32 mouse cellular contexts compared by ENCODE assay signal in genomic region chr5:45437826-45438225, GRCm38 (mm10). TPM values are rescaled to one million over a fixed set of nuclear protein-coding genes. Genes with fewer than 3 reads are reported as not detected.
A peak's percentile ranks its signal among the peaks of the same experiment; 100 is the strongest.
DNase-seq lines count a peak whose midpoint lies in the region; ATAC-seq and TF ChIP-seq lines count a peak whose summit lies in the region.
"Had no signal": no experiment of that assay in that cellular context is flagged by ENCODE, and none has a peak within 500 bp of the region (broad histone marks: within the 10 kb centered on the region; RNA-seq: fewer than 3 reads in every experiment).

No protein-coding gene starts in this region.

- DNase-seq in gastrocnemius, adult 2 months = no peak
- no peak for DNase-seq in gastrocnemius, postnatal 4 days (ENCODE audit: low spot score in 2 of 2)
- no peak for DNase-seq in kidney, adult 2 months
- DNase-seq in midbrain, embryonic 14.5 days = peak; percentile 8
- no peak for DNase-seq in midbrain, embryonic 11.5 days (ENCODE audit: low spot score, missing footprints)
- DNase-seq in midbrain, postnatal 0 days (ENCODE audit: low spot score) = peak; percentile 24
- DNase-seq: adrenal gland, postnatal 36 days; cerebellum, adult 8-10 months; heart, postnatal 14 days; kidney, postnatal 4 days; lung, embryonic 14.5 days; lung, postnatal 14 days; right cerebral cortex, postnatal 4 days; thymus, adult 2 months; thymus, postnatal 36 days had no signal

- TF ChIP-seq POLR2A in kidney, adult 2 months (IDR thresholded peaks at IDR 0.05; ENCODE audit: low read depth, low read length) = no peak

- H3K9me3 ChIP-seq in kidney, embryonic 15.5 days (replicated peaks) = no peaks in the 10 kb centered on the region
- no peaks in the 10 kb centered on the region for H3K9me3 ChIP-seq in midbrain, embryonic 14.5 days (ENCODE audit: control insufficient read depth, low read length)
- H3K9me3 ChIP-seq in midbrain, embryonic 11.5 days (ENCODE audit: control insufficient read depth, low read length) = no peaks in the 10 kb centered on the region
- H3K9me3 ChIP-seq in midbrain, postnatal 0 days (ENCODE audit: low read length) = no peaks in the 10 kb centered on the region
- H3K9me3 ChIP-seq: embryonic facial prominence, embryonic 13.5 days; forebrain, embryonic 10.5 days; forebrain, embryonic 15.5 days; hindbrain, embryonic 10.5 days; limb, embryonic 10.5 days; limb, embryonic 15.5 days had no signal

- no peak for ATAC-seq in kidney, embryonic 15.5 days (replicated peaks; ENCODE audit: low FRiP score)
- no peak for ATAC-seq in midbrain, embryonic 14.5 days (ENCODE audit: low FRiP score, low TSS enrichment)
- no peak for ATAC-seq in midbrain, embryonic 11.5 days (ENCODE audit: low FRiP score)
- ATAC-seq in midbrain, postnatal 0 days (ENCODE audit: low FRiP score) = no peak
- ATAC-seq: forebrain, embryonic 15.5 days had no signal

- no peak overlapping the region for H3K4me3 ChIP-seq in gastrocnemius, adult 2 months
- no peak overlapping the region for H3K4me3 ChIP-seq in kidney, adult 2 months (ENCODE audit: insufficient read depth, low read depth, low read length)
- no peak overlapping the region for H3K4me3 ChIP-seq in kidney, embryonic 15.5 days (replicated peaks)
- no peak overlapping the region for H3K4me3 ChIP-seq in midbrain, embryonic 14.5 days (replicated peaks; ENCODE audit: low read depth, low read length)
- no peak overlapping the region for H3K4me3 ChIP-seq in midbrain, embryonic 11.5 days (ENCODE audit: low read depth, low read length)
- H3K4me3 ChIP-seq in midbrain, postnatal 0 days (ENCODE audit: low read depth, low read length) = no peak overlapping the region
- H3K4me3 ChIP-seq: embryonic facial prominence, embryonic 13.5 days; forebrain, embryonic 10.5 days; forebrain, embryonic 15.5 days; hindbrain, embryonic 10.5 days; limb, embryonic 10.5 days; limb, embryonic 15.5 days had no signal

- no peak for TF ChIP-seq CTCF in gastrocnemius, adult 2 months (IDR thresholded peaks at IDR 0.05)
- TF ChIP-seq CTCF in kidney, adult 2 months (conservative IDR thresholded peaks at IDR 0.05; ENCODE audit: insufficient read depth, insufficient read length, low read depth, low read length) = no peak
- no peak for TF ChIP-seq CTCF in midbrain, postnatal 0 days (IDR thresholded peaks at IDR 0.05)

- H3K36me3 ChIP-seq in kidney, adult 2 months (ENCODE audit: control insufficient read depth, insufficient read depth, low read length) = peaks cover 8% of the 10 kb centered on the region
- H3K36me3 ChIP-seq in kidney, embryonic 15.5 days = peaks cover 79% of the 10 kb centered on the region
- peaks cover 9% of the 10 kb centered on the region; the same call in 1 of the 2 replicates for H3K36me3 ChIP-seq in midbrain, embryonic 14.5 days (ENCODE audit: control insufficient read depth, insufficient read depth, low read length)
- H3K36me3 ChIP-seq in midbrain, embryonic 11.5 days (ENCODE audit: control insufficient read depth, insufficient read depth, low read length) = no peaks in the 10 kb centered on the region
- H3K36me3 ChIP-seq in midbrain, postnatal 0 days (ENCODE audit: insufficient read depth, low read length) = peaks cover 19% of the 10 kb centered on the region; the same call in 1 of the 2 replicates

- peaks cover 12% of the 10 kb centered on the region for H3K4me1 ChIP-seq in kidney, adult 2 months (ENCODE audit: control insufficient read depth, insufficient read depth, low read length)
- no peaks in the 10 kb centered on the region for H3K4me1 ChIP-seq in kidney, embryonic 15.5 days
- H3K4me1 ChIP-seq in midbrain, embryonic 14.5 days (ENCODE audit: control insufficient read depth, insufficient read depth, low read length) = no peaks in the 10 kb centered on the region
- H3K4me1 ChIP-seq in midbrain, embryonic 11.5 days (ENCODE audit: control insufficient read depth, insufficient read depth, low read length) = no peaks in the 10 kb centered on the region
- H3K4me1 ChIP-seq in midbrain, postnatal 0 days (ENCODE audit: insufficient read depth, low read length) = no peaks in the 10 kb centered on the region
- H3K4me1 ChIP-seq: forebrain, embryonic 10.5 days; forebrain, embryonic 15.5 days had no signal

- no peak overlapping the region for H3K9ac ChIP-seq in kidney, embryonic 15.5 days
- no peak overlapping the region for H3K9ac ChIP-seq in midbrain, embryonic 14.5 days (replicated peaks; ENCODE audit: low read length)
- no peak overlapping the region for H3K9ac ChIP-seq in midbrain, embryonic 11.5 days (ENCODE audit: low read length)
- no peak overlapping the region for H3K9ac ChIP-seq in midbrain, postnatal 0 days (replicated peaks; ENCODE audit: low read length, poor library complexity, severe bottlenecking)
- H3K9ac ChIP-seq: embryonic facial prominence, embryonic 13.5 days; forebrain, embryonic 15.5 days; limb, embryonic 15.5 days; liver, embryonic 14.5 days; lung, embryonic 14.5 days had no signal

- no peak overlapping the region for H3K4me2 ChIP-seq in kidney, embryonic 15.5 days
- no peak overlapping the region for H3K4me2 ChIP-seq in midbrain, embryonic 14.5 days (ENCODE audit: low read length)
- no peak overlapping the region for H3K4me2 ChIP-seq in midbrain, embryonic 11.5 days
- H3K4me2 ChIP-seq in midbrain, postnatal 0 days (ENCODE audit: low read depth, low read length, poor library complexity, severe bottlenecking) = no peak overlapping the region
- H3K4me2 ChIP-seq: embryonic facial prominence, embryonic 13.5 days; forebrain, embryonic 15.5 days; limb, embryonic 15.5 days; lung, embryonic 14.5 days had no signal

- no peaks in the 10 kb centered on the region for H3K27me3 ChIP-seq in kidney, adult 2 months (replicated peaks; ENCODE audit: control insufficient read depth, insufficient read depth, low read length)
- H3K27me3 ChIP-seq in kidney, embryonic 15.5 days = no peaks in the 10 kb centered on the region
- H3K27me3 ChIP-seq in midbrain, embryonic 14.5 days (ENCODE audit: control insufficient read depth, insufficient read depth, low read length) = no peaks in the 10 kb centered on the region
- H3K27me3 ChIP-seq in midbrain, embryonic 11.5 days (ENCODE audit: control insufficient read depth, insufficient read depth, low read length) = no peaks in the 10 kb centered on the region
- no peaks in the 10 kb centered on the region for H3K27me3 ChIP-seq in midbrain, postnatal 0 days (ENCODE audit: insufficient read depth, low read length)
- H3K27me3 ChIP-seq: embryonic facial prominence, embryonic 13.5 days; forebrain, embryonic 15.5 days; limb, embryonic 15.5 days had no signal

- 84% methylated on average over 4 of the region's 4 CpGs for WGBS in kidney, adult 2 months
- WGBS in kidney, embryonic 15.5 days = 75% methylated on average over 4 of the region's 4 CpGs
- WGBS in midbrain, embryonic 14.5 days = 67% methylated on average over 4 of the region's 4 CpGs
- WGBS in midbrain, embryonic 11.5 days = 88% methylated on average over 4 of the region's 4 CpGs
- 60% methylated on average over 4 of the region's 4 CpGs for WGBS in midbrain, postnatal 0 days

- H3K27ac ChIP-seq in gastrocnemius, adult 2 months = peak overlapping the region; percentile 39; the same call in 1 of the 2 replicates
- H3K27ac ChIP-seq in kidney, adult 2 months (ENCODE audit: insufficient read depth, low read depth, low read length) = peak overlapping the region; percentile 75
- no peak overlapping the region for H3K27ac ChIP-seq in kidney, embryonic 15.5 days
- no peak overlapping the region for H3K27ac ChIP-seq in midbrain, embryonic 14.5 days (replicated peaks; ENCODE audit: low read depth, low read length)
- no peak overlapping the region for H3K27ac ChIP-seq in midbrain, embryonic 11.5 days (ENCODE audit: low read depth, low read length)
- H3K27ac ChIP-seq in midbrain, postnatal 0 days (ENCODE audit: low read depth, low read length) = no peak overlapping the region
- H3K27ac ChIP-seq: embryonic facial prominence, embryonic 13.5 days; forebrain, embryonic 10.5 days; forebrain, embryonic 15.5 days; hindbrain, embryonic 10.5 days; limb, embryonic 10.5 days; limb, embryonic 15.5 days; liver, embryonic 14.5 days had no signal

- intact Hi-C loops in gastrocnemius, adult 2 months (cut with DNase I) = no loop called here

RNA-seq across cellular contexts. Expression of gene Qdpr, which starts 12.2 kb away (rescaled TPM):
- 10 to 100 TPM; 45.6 to 52.9 TPM for total RNA-seq in gastrocnemius, adult 2 months (2021)
- 100 to 1,000 TPM; 118 to 124 TPM for total RNA-seq in gastrocnemius, postnatal 4 days (2021)
- 415 and 434 TPM in 2 replicates for polyA plus RNA-seq in kidney, adult 2 months (2012; rRNA removed)
- 173 and 175 TPM in 2 replicates for polyA plus RNA-seq in kidney, embryonic 15.5 days (2015; fragmentation: Nextera tagmentation; extraction: Ambion mirVana)
- 86.8 and 102 TPM in 2 replicates for polyA plus RNA-seq in midbrain, embryonic 14.5 days (2014; fragmentation: Nextera tagmentation; extraction: Ambion mirVana)
- polyA plus RNA-seq in midbrain, embryonic 11.5 days (2014; fragmentation: Nextera tagmentation; extraction: Ambion mirVana) = 102 and 110 TPM in 2 replicates
- total RNA-seq in midbrain, postnatal 0 days (2014; rRNA removed) = 37.3 and 40.0 TPM in 2 replicates
- 139 and 147 TPM in 2 replicates for polyA plus RNA-seq in midbrain, postnatal 0 days (2015; fragmentation: Nextera tagmentation; extraction: Ambion mirVana)

RNA-seq across cellular contexts. Expression of gene Clrn2, which starts 15.7 kb away (rescaled TPM):
- not detected for total RNA-seq in gastrocnemius, adult 2 months (2021)
- total RNA-seq in gastrocnemius, postnatal 4 days (2021) = not detected
- polyA plus RNA-seq in kidney, adult 2 months (2012; rRNA removed) = not detected in 2 replicates
- not detected in 2 replicates for polyA plus RNA-seq in kidney, embryonic 15.5 days (2015; fragmentation: Nextera tagmentation; extraction: Ambion mirVana)
- polyA plus RNA-seq in midbrain, embryonic 14.5 days (2014; fragmentation: Nextera tagmentation; extraction: Ambion mirVana) = not detected in 2 replicates
- polyA plus RNA-seq in midbrain, embryonic 11.5 days (2014; fragmentation: Nextera tagmentation; extraction: Ambion mirVana) = 0.86 and 1.2 TPM in 2 replicates
- 0.27 TPM in 1 of 2 replicates, not detected in the other for total RNA-seq in midbrain, postnatal 0 days (2014; rRNA removed)
- not detected in 2 replicates for polyA plus RNA-seq in midbrain, postnatal 0 days (2015; fragmentation: Nextera tagmentation; extraction: Ambion mirVana)
- total RNA-seq: adrenal gland, adult 18-20 months; adrenal gland, postnatal 36 days; common myeloid progenitor, adult 5-6 weeks; gastrocnemius, postnatal 10 days; granulocyte monocyte progenitor cell, adult 5-6 weeks; heart, postnatal 14 days; neutrophil, adult 5-6 weeks had no signal
- polyA plus RNA-seq: embryonic facial prominence, embryonic 13.5 days; heart, embryonic 14.5 days; intestine, embryonic 14.5 days; kidney, embryonic 16.5 days; limb, embryonic 10.5 days; limb, embryonic 15.5 days; liver, embryonic 14.5 days; lung, embryonic 14.5 days; neural tube, embryonic 11.5 days; thymus, adult 2 months had no signal

RNA-seq across cellular contexts. Expression of gene Lap3, which starts 55.3 kb away (rescaled TPM):
- 10 to 100 TPM; 54.2 to 54.5 TPM for total RNA-seq in gastrocnemius, adult 2 months (2021)
- total RNA-seq in gastrocnemius, postnatal 4 days (2021) = 10 to 100 TPM; 71.6 to 79.9 TPM
- 93.2 and 96.5 TPM in 2 replicates for polyA plus RNA-seq in kidney, adult 2 months (2012; rRNA removed)
- 102 and 105 TPM in 2 replicates for polyA plus RNA-seq in kidney, embryonic 15.5 days (2015; fragmentation: Nextera tagmentation; extraction: Ambion mirVana)
- 25.8 and 36.3 TPM in 2 replicates for polyA plus RNA-seq in midbrain, embryonic 14.5 days (2014; fragmentation: Nextera tagmentation; extraction: Ambion mirVana)
- 84.7 and 85.8 TPM in 2 replicates for polyA plus RNA-seq in midbrain, embryonic 11.5 days (2014; fragmentation: Nextera tagmentation; extraction: Ambion mirVana)
- total RNA-seq in midbrain, postnatal 0 days (2014; rRNA removed) = 20.9 and 23.9 TPM in 2 replicates
- 27.7 and 29.7 TPM in 2 replicates for polyA plus RNA-seq in midbrain, postnatal 0 days (2015; fragmentation: Nextera tagmentation; extraction: Ambion mirVana)

Comparison
In these comparisons a context has a peak if more than half of its experiments do, and no peak if none do; other contexts are left out.
1. DNase-seq: peak in midbrain, embryonic 14.5 days (single experiment) and midbrain, postnatal 0 days (single experiment); none in gastrocnemius, adult 2 months (single experiment), gastrocnemius, postnatal 4 days (0 of 2), kidney, adult 2 months (single experiment) and midbrain, embryonic 11.5 days (single experiment).
2. H3K27ac ChIP-seq: peak in gastrocnemius, adult 2 months (single experiment) and kidney, adult 2 months (single experiment); none in kidney, embryonic 15.5 days (single experiment), midbrain, embryonic 14.5 days (single experiment), midbrain, embryonic 11.5 days (single experiment) and midbrain, postnatal 0 days (single experiment).